Mouse (Mus musculus) urinary bladder, postnatal 0 days (tissue): Measurements from ENCODE around the gene Slc51b. TPM values are rescaled to one million over a fixed set of nuclear protein-coding genes. Genes with fewer than 3 reads are reported as not detected.

Source experiments
- polyA plus RNA-seq: library from polyadenylated mRNA; unstranded; fragments of >200 nt; fragmentation: Nextera tagmentation; extraction: Ambion mirVana; gene quantifications from 2 replicates; pipeline ENCODE4 v1.2.1, GENCODE M21; 2015

Slc51b gene
- not detected in 2 replicates for polyA plus RNA-seq

GRCm38 (mm10) chr9:65422760-65423501 lies at the start of gene Slc51b:
Gene Slc51b (minus strand): TSS chr9:65422955.

GRCm38 (mm10) chr9:65460732-65461442 lies 38.1 kb upstream of the Slc51b start, which contains the start of gene Spg21:
Gene Spg21 (plus strand): TSS chr9:65460947.

DNA sequence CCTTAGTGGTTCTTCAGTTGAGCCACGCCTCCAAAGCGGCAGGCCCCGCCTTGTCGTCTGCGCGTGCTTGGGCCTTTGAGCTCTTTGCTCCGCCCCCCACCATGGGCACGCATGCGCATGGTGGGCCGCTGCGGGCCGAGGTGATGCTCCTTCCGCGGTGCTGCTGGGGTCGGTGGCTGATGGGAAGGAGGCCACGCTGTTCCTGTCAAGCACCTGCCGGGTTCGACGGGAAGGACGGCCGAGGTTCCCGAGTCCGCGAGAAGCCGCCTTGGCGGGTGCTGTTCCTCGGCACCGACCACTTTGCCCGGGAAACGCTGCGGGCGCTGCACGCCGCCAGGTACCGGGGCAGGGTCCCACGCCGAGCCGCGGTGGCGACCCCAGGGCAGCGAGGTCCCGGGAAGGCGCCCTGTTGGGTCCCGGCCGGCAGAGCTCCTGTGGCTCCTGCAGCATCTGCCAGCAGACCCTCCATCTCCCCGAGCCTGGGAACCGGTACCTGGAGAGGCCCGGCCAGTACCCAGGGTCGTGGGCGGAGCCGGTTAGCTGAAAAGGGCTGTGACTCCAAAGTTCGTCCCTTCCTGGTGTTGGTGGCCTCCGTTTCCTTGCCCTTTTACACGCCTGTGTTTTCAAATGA lies 13.0 kb upstream of the Slc51b start, which contains the start of gene Mtfmt:
Gene Mtfmt (plus strand): TSS at position 112 of the 631 bp plus-strand sequence.

DNA sequence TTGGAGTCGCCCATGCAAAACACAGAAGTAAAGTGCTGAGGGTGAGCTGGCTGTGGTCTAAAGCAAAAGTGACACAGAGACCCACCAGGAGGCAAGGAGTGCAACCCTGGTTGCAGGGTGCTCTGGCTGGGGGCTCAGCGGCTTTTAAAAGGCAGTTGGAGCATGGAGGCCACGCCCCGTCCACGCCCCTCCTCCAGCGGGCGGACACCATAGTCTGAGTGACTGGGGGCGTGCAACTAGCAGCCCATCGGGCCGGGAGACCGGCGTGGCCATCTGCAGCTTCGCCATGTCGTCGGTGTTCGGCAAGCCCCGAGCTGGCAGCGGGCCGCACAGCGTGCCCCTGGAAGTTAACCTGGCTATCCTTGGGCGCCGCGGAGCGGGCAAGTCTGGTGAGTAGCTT lies 24.5 kb downstream of the Slc51b start, which contains the start of gene Rasl12:
Gene Rasl12 (plus strand): TSS at position 228 of the 400 bp plus-strand sequence.

DNA sequence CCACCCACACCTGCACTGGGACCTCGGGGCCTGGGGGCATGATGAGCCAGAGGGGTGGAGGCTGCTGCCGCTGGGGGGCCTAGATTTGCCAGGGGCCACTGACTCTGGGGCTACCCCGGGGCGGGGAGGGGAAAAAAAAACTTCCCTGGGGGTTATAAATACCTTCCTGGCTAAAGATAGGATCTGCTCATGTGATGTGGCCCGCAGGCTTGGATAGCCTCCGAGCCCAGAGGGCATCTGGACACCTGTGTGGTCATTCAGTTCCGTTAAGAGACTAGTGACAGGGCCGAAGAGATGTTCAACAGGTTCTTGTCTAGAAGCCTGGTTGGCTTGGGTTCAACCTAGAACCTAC lies 31.2 kb downstream of the Slc51b start, which contains the start of gene Kbtbd13:
Gene Kbtbd13 (minus strand): TSS at position 40 of the 352 bp plus-strand sequence.

Other genes starting within 250 kb of the Slc51b start
- gene Parp16, start 227.6 kb downstream of the Slc51b start, polyA plus RNA-seq, result 2.3 and 2.4 TPM in 2 replicates
- gene Cilp, start 157.8 kb downstream of the Slc51b start, polyA plus RNA-seq, result 0.19 and 0.29 TPM in 2 replicates
- gene Clpx, start 128.7 kb downstream of the Slc51b start, polyA plus RNA-seq, result 31.5 and 33.3 TPM in 2 replicates
- gene Pdcd7, start 76.9 kb downstream of the Slc51b start, polyA plus RNA-seq, result 4.3 and 4.6 TPM in 2 replicates
- gene Ubap1l, start 61.9 kb downstream of the Slc51b start, polyA plus RNA-seq, result not detected in 2 replicates
- gene Kbtbd13, start 31.3 kb downstream of the Slc51b start, polyA plus RNA-seq, result 1.7 and 2.0 TPM in 2 replicates
- 10.1 and 11.0 TPM in 2 replicates for gene Rasl12, start 24.4 kb downstream of the Slc51b start, polyA plus RNA-seq
- gene Mtfmt, start 12.8 kb upstream of the Slc51b start, polyA plus RNA-seq, result 10.7 and 10.9 TPM in 2 replicates
- 54.0 and 60.5 TPM in 2 replicates for gene Spg21, start 38.0 kb upstream of the Slc51b start, polyA plus RNA-seq
- gene Ankdd1a, start 97.2 kb upstream of the Slc51b start, polyA plus RNA-seq, result 2.9 and 3.0 TPM in 2 replicates
- gene Plekho2, start 157.1 kb upstream of the Slc51b start, polyA plus RNA-seq, result 36.9 and 37.9 TPM in 2 replicates
- gene Pif1, start 164.2 kb upstream of the Slc51b start, polyA plus RNA-seq, result 1.9 and 3.0 TPM in 2 replicates
- 136 and 143 TPM in 2 replicates for gene Rbpms2, start 206.7 kb upstream of the Slc51b start, polyA plus RNA-seq
- gene Oaz2, start 245.0 kb upstream of the Slc51b start, polyA plus RNA-seq, result 210 and 217 TPM in 2 replicates